Mouse (Mus musculus) liver, adult 2 months (tissue): ENCODE results near the gene Atp5mpl. TPM values are rescaled to one million over a fixed set of nuclear protein-coding genes. Genes with fewer than 3 reads are reported as not detected.

ENCODE experiments used
- DNase-seq: peaks from one replicate; pipeline ENCODE4 v3.0.0-alpha.2; 2011; ENCODE audit warnings: low read depth, low spot score; ENCODE audit errors: extremely low read depth
- H3K27ac ChIP-seq: fragments of 200-500 bp; replicated peaks from 2 replicates; pipeline ENCODE4 v1.5.1; 2012; ENCODE audit warnings: low read depth, mild to moderate bottlenecking, control low read depth, inconsistent platforms, low read length; ENCODE audit not compliant: insufficient read depth
- H3K27me3 ChIP-seq: fragments of 200-500 bp; 2 replicates; pipeline ENCODE4 v1.6.1; 2012; ENCODE audit warnings: mild to moderate bottlenecking, moderate library complexity, low read length, inconsistent platforms; ENCODE audit not compliant: control insufficient read depth, insufficient read depth
- H3K36me3 ChIP-seq: fragments of 200-500 bp; 2 replicates; pipeline ENCODE4 v1.6.1; 2012; ENCODE audit warnings: low read length, inconsistent platforms; ENCODE audit not compliant: control insufficient read depth, insufficient read depth
- H3K4me1 ChIP-seq: fragments of 200-500 bp; 2 replicates; pipeline ENCODE4 v1.6.1; 2011; ENCODE audit warnings: low read length; ENCODE audit not compliant: control insufficient read depth, insufficient read depth
- H3K4me3 ChIP-seq: fragments of 200-500 bp; 2 replicates; pipeline ENCODE4 v1.5.1; 2011; ENCODE audit warnings: low read depth, mild to moderate bottlenecking, control low read depth, low read length, moderate library complexity; ENCODE audit not compliant: insufficient read depth
- H3K79me2 ChIP-seq: fragments of 200-500 bp; 2 replicates; pipeline ENCODE4 v1.6.1; 2012; ENCODE audit warnings: inconsistent platforms, mild to moderate bottlenecking, low read length, moderate library complexity; ENCODE audit not compliant: control insufficient read depth, insufficient read depth
- H3K9ac ChIP-seq: fragments of 200-500 bp; 2 replicates; pipeline ENCODE4 v1.6.1; 2012; ENCODE audit warnings: low read depth, mild to moderate bottlenecking, control low read depth, inconsistent platforms, low read length
- CTCF ChIP-seq: fragments of 200-500 bp; IDR thresholded peaks from 2 replicates; pipeline ENCODE4 v1.5.1; 2011; ENCODE audit warnings: low read depth, low read length, control low read depth
- POLR2A ChIP-seq: fragments of 200-500 bp; IDR thresholded peaks from 2 replicates; pipeline ENCODE4 v1.6.1; 2011; ENCODE audit warnings: low read length, control low read depth; ENCODE audit not compliant: insufficient read depth; ENCODE audit errors: extremely low read depth
- WGBS: fragments of 180-500 bp; shearing (Covaris S2); methylation state at CpG from one replicate; pipeline ENCODE4 v1.1.7; 2018; 5-methylcytosine and 5-hydroxymethylcytosine counted together
- polyA plus RNA-seq: library from polyadenylated mRNA; depleted of rRNA; stranded (reverse); fragments of >200 nt; gene quantifications from 2 replicates; pipeline ENCODE4 v1.2.3, GENCODE M21; 2012
- total RNA-seq: library from RNA; depleted of rRNA; stranded (reverse); fragments of >200 nt; gene quantifications from 2 replicates; pipeline ENCODE4 v1.2.3, GENCODE M21; 2014

The Atp5mpl gene
- total and polyA plus RNA-seq, 2 experiments = 26.3 to 444 TPM

DNA sequence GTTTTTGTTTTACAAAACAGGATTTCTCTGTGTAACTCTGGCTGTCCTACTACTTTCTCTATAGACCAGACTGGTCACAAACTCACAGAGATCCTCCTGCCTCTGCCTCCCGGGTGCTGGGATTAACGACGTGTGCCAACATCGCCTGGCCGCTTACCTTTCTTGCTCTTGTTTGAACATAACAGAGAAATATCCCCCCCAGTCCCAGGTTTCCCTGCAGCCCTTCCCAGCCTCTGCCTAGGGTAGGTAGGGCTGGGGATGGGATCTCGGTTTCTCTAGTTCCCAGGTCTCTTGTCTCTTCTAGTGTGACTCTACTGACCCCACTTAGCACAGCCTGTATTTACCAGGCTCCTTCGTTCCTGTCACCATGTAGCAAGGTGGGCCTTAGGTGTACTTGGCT lies 33.0 kb upstream of the Atp5mpl start:
- 93% methylated on average over 7 of the region's 7 CpGs for WGBS
- DNase-seq = no peak
- TF ChIP-seq CTCF = no peak
- no peak for TF ChIP-seq POLR2A
- no peaks in the 10 kb centered on the region for H3K4me1 ChIP-seq
- H3K27me3 ChIP-seq = no peaks in the 10 kb centered on the region
- H3K4me3 ChIP-seq = no peak overlapping the region
- H3K36me3 ChIP-seq = no peaks in the 10 kb centered on the region
- H3K79me2 ChIP-seq = no peaks in the 10 kb centered on the region
- no peak overlapping the region for H3K9ac ChIP-seq
- no peak overlapping the region for H3K27ac ChIP-seq

DNA sequence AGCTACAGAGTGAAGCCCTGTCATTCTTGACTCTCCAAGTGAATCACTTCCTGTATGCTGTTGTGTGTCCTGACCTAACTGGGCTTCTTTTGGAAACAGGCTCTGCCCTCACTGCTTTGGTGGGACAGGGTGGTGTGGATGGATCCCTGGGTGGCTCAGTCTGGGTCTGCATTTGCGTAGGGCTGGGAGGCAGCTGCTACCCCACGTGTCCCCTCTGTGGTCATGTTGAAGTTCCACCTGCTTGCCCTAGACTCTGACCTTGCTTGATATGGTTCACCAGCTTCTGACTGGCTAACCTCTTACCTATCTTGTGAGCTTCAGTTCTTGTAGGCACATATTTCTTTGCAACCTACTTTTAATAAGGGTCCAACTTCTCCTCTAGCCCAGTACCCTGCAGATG lies 28.4 kb upstream of the Atp5mpl start:
- H3K27ac ChIP-seq = no peak overlapping the region
- no peaks in the 10 kb centered on the region for H3K4me1 ChIP-seq
- TF ChIP-seq CTCF (no peak), POLR2A (no peak)
- no peaks in the 10 kb centered on the region for H3K79me2 ChIP-seq
- WGBS = 90% methylated on average over 2 of the region's 2 CpGs
- no peak for DNase-seq
- no peak overlapping the region for H3K9ac ChIP-seq
- no peaks in the 10 kb centered on the region for H3K27me3 ChIP-seq
- H3K36me3 ChIP-seq = no peaks in the 10 kb centered on the region
- no peak overlapping the region for H3K4me3 ChIP-seq

DNA sequence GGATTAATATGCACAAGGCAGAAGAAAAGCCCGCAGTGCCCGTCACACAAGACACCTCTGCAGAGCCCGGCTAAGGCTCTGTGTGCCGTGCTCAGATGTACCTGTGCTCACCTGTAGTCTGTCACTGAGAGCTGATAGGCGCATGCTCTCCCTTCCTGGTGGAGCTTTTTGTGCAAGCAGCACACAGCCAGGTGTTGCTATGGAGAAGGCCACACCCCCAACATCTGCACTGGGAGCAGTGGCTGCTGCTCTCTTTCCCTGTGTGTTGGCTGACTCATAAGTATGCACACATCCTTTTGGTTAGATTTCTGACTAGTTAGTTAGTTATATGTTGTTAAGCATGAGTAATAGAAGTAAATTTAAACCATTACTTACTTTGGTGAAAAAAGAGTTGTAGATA lies 25.8 kb upstream of the Atp5mpl start:
- Histone ChIP-seq H3K9ac (no peak overlapping the region), H3K27me3 (no peaks in the 10 kb centered on the region), H3K36me3 (no peaks in the 10 kb centered on the region), H3K4me1 (no peaks in the 10 kb centered on the region), H3K27ac (no peak overlapping the region), H3K79me2 (no peaks in the 10 kb centered on the region), H3K4me3 (no peak overlapping the region)
- 94% methylated on average over 5 of the region's 5 CpGs for WGBS
- TF ChIP-seq POLR2A = no peak
- TF ChIP-seq CTCF = no peak
- no peak for DNase-seq

DNA sequence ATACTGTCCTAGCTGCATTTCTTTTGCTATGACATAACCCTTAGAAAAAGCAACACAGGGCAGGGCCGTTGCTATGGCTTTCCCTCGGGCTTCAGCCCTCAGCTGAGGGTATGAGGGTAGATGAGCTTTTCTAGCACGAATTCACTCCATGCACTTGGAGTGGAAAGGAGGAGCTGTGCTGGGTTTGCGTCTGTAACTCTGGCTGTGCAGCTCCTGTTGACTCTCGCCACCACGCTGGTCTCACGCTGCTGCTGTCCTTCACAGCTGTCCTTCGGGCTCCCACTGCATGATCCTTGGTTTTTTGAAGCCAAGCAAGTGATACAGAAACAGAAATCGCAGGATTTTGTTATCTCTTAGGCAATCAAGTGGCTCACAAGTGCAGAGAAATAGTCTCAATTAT lies 20.0 kb upstream of the Atp5mpl start:
- WGBS = 53% methylated on average over 9 of the region's 9 CpGs
- H3K27ac ChIP-seq = no peak overlapping the region

DNA sequence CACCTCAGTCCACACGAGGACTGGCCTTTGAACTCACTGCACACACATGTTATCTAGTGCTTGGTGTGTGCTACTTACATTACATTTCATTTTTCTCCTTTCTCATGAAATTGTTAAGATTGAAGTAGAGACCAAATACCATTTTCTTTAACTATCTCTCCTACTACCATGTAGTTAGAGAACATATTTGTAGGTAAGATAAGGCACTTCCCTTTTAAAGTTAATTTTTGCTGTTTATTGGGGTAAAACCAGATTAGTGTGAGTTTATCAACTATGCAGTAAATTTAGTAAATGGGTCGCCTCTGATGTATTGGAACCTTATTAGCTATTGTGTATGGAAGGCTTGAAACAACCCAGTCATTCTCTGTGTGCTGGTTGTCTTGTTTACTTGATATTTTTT lies 16.4 kb upstream of the Atp5mpl start:
- Histone ChIP-seq H3K4me1 (no peaks in the 10 kb centered on the region), H3K27me3 (no peaks in the 10 kb centered on the region; the same call in 1 of the 2 replicates), H3K79me2 (no peaks in the 10 kb centered on the region), H3K27ac (no peak overlapping the region), H3K36me3 (no peaks in the 10 kb centered on the region), H3K9ac (no peak overlapping the region), H3K4me3 (no peak overlapping the region)
- 44% methylated on average over 2 of the region's 2 CpGs for WGBS
- no peak for DNase-seq
- TF ChIP-seq POLR2A (no peak), CTCF (no peak)

More for the DNA sequence above, 20.0 kb upstream of the Atp5mpl start:
- TF ChIP-seq POLR2A = no peak
- no peak for TF ChIP-seq CTCF
- H3K36me3 ChIP-seq = no peaks in the 10 kb centered on the region
- no peak overlapping the region for H3K9ac ChIP-seq
- no peaks in the 10 kb centered on the region for H3K4me1 ChIP-seq
- H3K79me2 ChIP-seq = no peaks in the 10 kb centered on the region
- no peaks in the 10 kb centered on the region for H3K27me3 ChIP-seq
- DNase-seq = no peak
- no peak overlapping the region for H3K4me3 ChIP-seq

DNA sequence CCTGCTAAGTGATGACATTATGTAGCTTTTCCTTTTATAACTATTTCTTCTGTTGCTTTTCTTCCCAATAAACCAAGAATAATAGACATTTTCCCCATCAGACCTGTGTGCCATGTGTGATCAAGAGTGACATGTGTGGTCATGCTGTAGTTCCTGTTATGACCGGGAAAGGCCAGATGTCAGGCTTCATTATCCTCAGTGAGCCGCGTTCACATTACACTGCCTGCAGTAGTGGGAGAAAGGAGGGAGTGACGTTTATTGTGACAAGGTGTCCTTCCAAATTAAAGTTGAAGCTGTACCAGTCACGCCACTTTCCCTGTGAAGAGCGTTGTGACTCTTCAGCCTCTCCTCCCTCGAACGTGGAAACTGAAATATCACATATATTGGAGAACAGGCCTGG lies 15.1 kb upstream of the Atp5mpl start:
- Histone ChIP-seq H3K27me3 (no peaks in the 10 kb centered on the region; the same call in 1 of the 2 replicates), H3K9ac (no peak overlapping the region), H3K27ac (no peak overlapping the region), H3K4me3 (no peak overlapping the region), H3K4me1 (no peaks in the 10 kb centered on the region), H3K36me3 (no peaks in the 10 kb centered on the region), H3K79me2 (no peaks in the 10 kb centered on the region)
- 82% methylated on average over 8 of the region's 8 CpGs for WGBS
- TF ChIP-seq POLR2A (no peak), CTCF (no peak)
- no peak for DNase-seq
